Mouse (Mus musculus) kidney, adult 2 months (tissue): Measurements from ENCODE around the gene Ap2a2. TPM values are rescaled to one million over a fixed set of nuclear protein-coding genes. Genes with fewer than 3 reads are reported as not detected.
"Not testable (repeated sequence)": the region's sequence is repeated elsewhere in the genome, so short reads cannot be mapped to it uniquely, and the experiment has no call there.

Experiments used
- DNase-seq: peaks from one replicate; pipeline ENCODE4 v3.0.0; 2021
- H3K27ac ChIP-seq: fragments of 200-500 bp; 2 replicates; pipeline ENCODE4 v1.5.1; 2012; ENCODE audit warnings: low read depth, low read length, control low read depth, inconsistent platforms; ENCODE audit not compliant: insufficient read depth
- H3K27me3 ChIP-seq: fragments of 200-500 bp; replicated peaks from 2 replicates; pipeline ENCODE4 v1.6.1; 2012; ENCODE audit warnings: mild to moderate bottlenecking, moderate library complexity, low read length, inconsistent platforms; ENCODE audit not compliant: control insufficient read depth, insufficient read depth
- H3K36me3 ChIP-seq: fragments of 200-500 bp; 2 replicates; pipeline ENCODE4 v1.6.1; 2012; ENCODE audit warnings: mild to moderate bottlenecking, moderate library complexity, low read length, inconsistent platforms; ENCODE audit not compliant: control insufficient read depth, insufficient read depth
- H3K4me1 ChIP-seq: fragments of 200-500 bp; 2 replicates; pipeline ENCODE4 v1.6.1; 2011; ENCODE audit warnings: low read length; ENCODE audit not compliant: control insufficient read depth, insufficient read depth
- H3K4me3 ChIP-seq: fragments of 200-500 bp; 2 replicates; pipeline ENCODE4 v1.5.1; 2011; ENCODE audit warnings: mild to moderate bottlenecking, low read depth, low read length, control low read depth; ENCODE audit not compliant: insufficient read depth
- CTCF ChIP-seq: fragments of 200-500 bp; conservative IDR thresholded peaks from 2 replicates; pipeline ENCODE4 v1.5.1; 2011; ENCODE audit warnings: low read depth, mild to moderate bottlenecking, control low read depth, low read length, moderate library complexity, mixed read lengths; ENCODE audit not compliant: insufficient read depth, insufficient read length
- POLR2A ChIP-seq: fragments of 200-500 bp; IDR thresholded peaks from one replicate; pipeline ENCODE4 v1.6.1; 2011; ENCODE audit warnings: low read depth, low read length, control low read depth
- WGBS: fragments of 180-500 bp; shearing (Covaris S2); methylation state at CpG from one replicate; pipeline ENCODE4 v1.1.7; 2018; 5-methylcytosine and 5-hydroxymethylcytosine counted together
- polyA plus RNA-seq: library from polyadenylated mRNA; depleted of rRNA; stranded (reverse); fragments of >200 nt; gene quantifications from 2 replicates; pipeline ENCODE4 v1.2.3, GENCODE M21; 2012

Ap2a2 gene
- polyA plus RNA-seq, 1 experiment, result 94.8 TPM

DNA sequence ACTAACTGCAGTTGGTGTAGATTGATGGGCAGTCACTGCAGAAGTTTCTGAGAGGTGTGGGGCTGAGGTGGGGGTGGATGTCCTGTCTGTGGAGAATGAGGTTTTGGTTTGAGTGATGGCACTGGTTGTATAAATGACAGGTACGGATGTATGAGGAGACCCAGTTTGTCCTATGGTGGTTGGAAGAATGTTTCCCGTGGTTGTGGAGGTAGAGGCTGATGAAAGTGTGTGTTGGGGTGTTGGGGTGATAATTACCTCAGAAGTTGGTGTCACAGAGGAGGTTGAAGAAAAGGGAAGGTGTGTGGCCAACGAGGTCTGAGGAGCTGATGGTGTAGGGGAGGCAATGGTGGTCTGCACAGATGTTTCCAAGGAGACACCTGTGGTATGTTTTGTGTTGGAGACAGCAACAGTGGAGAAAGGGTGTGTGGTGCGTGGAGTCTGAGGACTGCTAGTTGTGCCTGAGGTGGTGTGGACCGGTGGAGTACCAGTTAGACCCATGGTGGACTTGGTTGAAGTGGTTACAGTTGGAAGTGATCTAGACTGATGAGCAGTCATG lies 77.4 kb downstream of the Ap2a2 start:
- H3K27ac ChIP-seq, H3K4me1 ChIP-seq, H3K36me3 ChIP-seq, H3K4me3 ChIP-seq, DNase-seq, H3K27me3 ChIP-seq: not testable (repeated sequence)
- WGBS, result 87% methylated on average over 5 of the region's 5 CpGs

DNA sequence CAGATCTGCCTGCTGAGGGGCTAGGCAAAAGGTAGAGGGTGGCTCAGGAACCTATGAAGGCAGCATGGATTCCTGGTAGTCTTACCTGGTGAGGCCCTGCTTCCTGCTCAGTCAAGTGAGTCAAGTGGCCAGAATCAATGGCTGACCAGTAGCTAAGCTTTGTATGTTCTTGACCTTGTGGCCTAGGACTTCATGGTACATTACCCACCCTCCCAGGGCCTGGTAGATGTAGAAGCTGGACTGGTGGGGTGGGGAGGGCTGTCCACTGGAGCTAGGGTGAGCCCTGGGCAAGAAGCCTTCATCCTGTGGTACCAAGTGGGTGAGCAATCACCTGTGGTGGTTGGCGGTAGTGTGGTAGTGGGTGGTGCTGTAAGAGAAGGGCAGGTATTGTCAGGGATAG lies 80.4 kb downstream of the Ap2a2 start:
- TF ChIP-seq POLR2A (no peak), CTCF (no peak)
- no peaks in the 10 kb centered on the region for H3K27me3 ChIP-seq
- no peak overlapping the region for H3K4me3 ChIP-seq
- no peak overlapping the region for H3K27ac ChIP-seq
- H3K4me1 ChIP-seq, result no peaks in the 10 kb centered on the region
- DNase-seq, result peak; percentile 42
- WGBS, result 60% methylated on average over 1 of the region's 1 CpGs
- no peaks in the 10 kb centered on the region for H3K36me3 ChIP-seq

DNA sequence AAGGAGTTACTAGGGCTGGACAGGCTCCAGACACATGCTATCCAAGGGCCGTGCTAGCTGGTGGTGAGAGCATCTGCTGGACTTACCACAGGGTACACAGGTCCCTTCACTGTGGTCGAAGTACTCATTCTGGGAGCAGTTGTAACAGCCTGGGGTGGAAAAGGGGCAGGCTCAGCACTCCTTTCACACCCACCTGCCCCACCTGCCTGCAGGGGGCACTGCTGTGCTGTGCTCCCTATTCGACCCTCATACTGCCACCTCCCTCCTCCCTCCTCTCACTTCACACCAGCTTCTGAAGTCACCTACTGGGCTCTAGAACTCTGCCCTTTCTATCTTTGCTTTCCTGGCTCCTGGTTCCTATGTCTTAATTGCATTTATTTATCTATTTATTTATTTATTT lies 81.2 kb downstream of the Ap2a2 start:
- Histone ChIP-seq H3K4me3 (no peak overlapping the region), H3K27ac (no peak overlapping the region), H3K36me3 (no peaks in the 10 kb centered on the region), H3K27me3 (no peaks in the 10 kb centered on the region), H3K4me1 (no peaks in the 10 kb centered on the region)
- peak; percentile 15 for DNase-seq
- 48% methylated on average over 3 of the region's 3 CpGs for WGBS
- TF ChIP-seq CTCF (peak; percentile 55), POLR2A (no peak)

GRCm38 (mm10) chr7:141647083-141647482 lies 85.1 kb downstream of the Ap2a2 start:
- Histone ChIP-seq H3K4me1 (no peaks in the 10 kb centered on the region), H3K27ac (no peak overlapping the region), H3K36me3 (no peaks in the 10 kb centered on the region), H3K27me3 (no peaks in the 10 kb centered on the region), H3K4me3 (no peak overlapping the region)
- DNase-seq, result no peak
- 83% methylated on average over 2 of the region's 2 CpGs for WGBS
- no peak for TF ChIP-seq CTCF
- no peak for TF ChIP-seq POLR2A

DNA sequence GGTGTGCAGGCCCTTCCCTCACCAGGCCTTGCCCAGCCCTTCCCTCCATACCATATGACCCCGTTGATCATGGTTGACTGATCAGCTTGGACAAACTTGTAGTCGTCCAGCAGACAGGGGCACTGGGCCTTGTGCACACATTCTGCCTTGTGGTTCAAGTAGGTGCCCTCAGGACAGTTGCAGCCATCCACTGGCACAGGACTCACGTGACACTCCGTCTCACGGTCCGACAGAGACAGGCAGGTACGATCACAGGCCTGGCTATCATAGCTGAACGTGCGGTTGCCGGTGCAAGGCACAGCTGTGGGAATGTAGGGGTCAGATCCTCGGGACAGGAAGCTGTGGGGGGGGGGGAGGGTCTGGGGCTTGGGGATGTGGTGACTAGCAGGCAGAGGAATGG lies 85.8 kb downstream of the Ap2a2 start:
- TF ChIP-seq CTCF (no peak), POLR2A (no peak)
- H3K4me3 ChIP-seq, result no peak overlapping the region
- H3K36me3 ChIP-seq, result no peaks in the 10 kb centered on the region
- peak; percentile 26 for DNase-seq
- H3K4me1 ChIP-seq, result no peaks in the 10 kb centered on the region
- WGBS, result 23% methylated on average over 11 of the region's 11 CpGs
- no peak overlapping the region for H3K27ac ChIP-seq
- H3K27me3 ChIP-seq, result no peaks in the 10 kb centered on the region

GRCm38 (mm10) chr7:141652191-141652590 lies 90.2 kb downstream of the Ap2a2 start:
- H3K27ac ChIP-seq, result no peak overlapping the region
- H3K4me1 ChIP-seq, result no peaks in the 10 kb centered on the region
- H3K36me3 ChIP-seq, result no peaks in the 10 kb centered on the region
- H3K27me3 ChIP-seq, result no peaks in the 10 kb centered on the region
- H3K4me3 ChIP-seq, result no peak overlapping the region
- DNase-seq, result no peak
- TF ChIP-seq CTCF (no peak), POLR2A (no peak)
- WGBS, result 67% methylated on average over 7 of the region's 7 CpGs

DNA sequence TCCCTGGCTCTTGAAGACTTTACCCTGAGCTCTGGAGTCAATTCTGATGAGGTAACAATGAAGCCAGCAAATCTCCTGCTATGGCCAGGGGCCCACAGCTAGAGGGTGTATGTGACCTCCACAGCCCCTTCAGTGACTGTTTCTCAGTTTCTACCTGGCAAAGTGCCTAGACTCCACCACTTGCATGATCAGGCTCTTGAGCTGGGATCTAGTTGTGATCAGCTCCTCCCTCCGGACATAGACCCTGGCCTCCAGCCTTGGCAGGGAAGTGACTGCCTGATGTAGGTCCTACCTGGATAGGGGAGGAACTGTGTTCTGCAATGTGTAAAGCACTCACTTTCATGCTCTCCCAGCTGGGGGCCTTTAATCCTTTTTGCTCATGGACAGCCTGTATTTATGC lies 98.4 kb downstream of the Ap2a2 start:
- peak; percentile 57 for DNase-seq
- H3K36me3 ChIP-seq, result no peaks in the 10 kb centered on the region
- no peaks in the 10 kb centered on the region for H3K4me1 ChIP-seq
- no peaks in the 10 kb centered on the region for H3K27me3 ChIP-seq
- WGBS, result 69% methylated on average over 1 of the region's 1 CpGs
- no peak overlapping the region for H3K27ac ChIP-seq
- H3K4me3 ChIP-seq, result no peak overlapping the region
- no peak for TF ChIP-seq CTCF

DNA sequence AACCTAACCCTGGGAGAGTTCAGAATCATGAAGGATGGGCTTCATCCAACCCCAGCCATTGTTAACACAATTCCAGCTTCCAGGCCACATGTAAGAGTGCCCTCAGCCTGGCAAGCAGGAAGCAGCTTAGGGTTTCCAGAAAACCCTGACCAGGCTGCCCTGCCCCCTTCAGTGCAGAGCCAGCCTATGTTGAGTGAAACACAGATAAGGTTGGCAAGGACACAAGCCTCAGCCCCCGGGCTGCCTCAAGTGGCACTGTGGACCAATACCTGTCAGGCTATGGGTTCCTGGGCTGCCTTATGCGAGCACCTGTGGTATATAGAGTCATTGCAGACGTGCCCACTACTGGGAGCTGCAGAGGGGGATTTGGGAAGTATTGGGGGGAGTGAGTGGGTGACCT lies 99.5 kb downstream of the Ap2a2 start:
- DNase-seq, result no peak
- WGBS, result 88% methylated on average over 3 of the region's 3 CpGs
- Histone ChIP-seq H3K4me1 (no peaks in the 10 kb centered on the region), H3K27ac (no peak overlapping the region), H3K27me3 (no peaks in the 10 kb centered on the region), H3K36me3 (no peaks in the 10 kb centered on the region), H3K4me3 (no peak overlapping the region)
- TF ChIP-seq CTCF (no peak), POLR2A (no peak)
